Mouse (Mus musculus) embryonic facial prominence, embryonic 11.5 days (tissue): Measurements from ENCODE around the gene Cwc27. TPM values are rescaled to one million over a fixed set of nuclear protein-coding genes. Genes with fewer than 3 reads are reported as not detected.

Source experiments
- ATAC-seq: fragments of 200-750 bp; cut with Nextera tagmentation; replicated peaks from 2 replicates; pipeline ENCODE4 v1.8.0; 2017; ENCODE audit warnings: low read depth; ENCODE audit not compliant: insufficient number of reproducible peaks, low FRiP score, low TSS enrichment
- DNase-seq: peaks from one replicate; pipeline ENCODE4 v3.0.0-alpha.2; 2015; ENCODE audit warnings: low spot score
- H3K27ac ChIP-seq: fragments of 300-500 bp; sonication (generic); replicated peaks from 2 replicates; pipeline ENCODE4 v1.5.1; 2014; ENCODE audit warnings: mild to moderate bottlenecking, low read depth, low read length, control low read depth
- H3K27me3 ChIP-seq: fragments of 300-500 bp; sonication (generic); 2 replicates; pipeline ENCODE4 v1.6.1; 2014; ENCODE audit warnings: mild to moderate bottlenecking, low read length, moderate library complexity, mixed read lengths; ENCODE audit not compliant: control insufficient read depth, insufficient read depth
- H3K36me3 ChIP-seq: fragments of 300-500 bp; sonication (generic); replicated peaks from 2 replicates; pipeline ENCODE4 v1.6.1; 2014; ENCODE audit warnings: low read depth, mild to moderate bottlenecking, low read length, moderate library complexity, mixed read lengths; ENCODE audit not compliant: control insufficient read depth, insufficient read depth
- H3K4me1 ChIP-seq: fragments of 300-500 bp; sonication (generic); 2 replicates; pipeline ENCODE4 v1.6.1; 2014; ENCODE audit warnings: low read length, mixed read lengths; ENCODE audit not compliant: control insufficient read depth, insufficient read depth
- H3K4me2 ChIP-seq: fragments of 300-500 bp; sonication (generic); 2 replicates; pipeline ENCODE4 v1.6.1; 2014; ENCODE audit warnings: low read depth, mild to moderate bottlenecking, control low read depth, low read length, moderate library complexity
- H3K4me3 ChIP-seq: fragments of 300-500 bp; sonication (generic); 2 replicates; pipeline ENCODE4 v1.5.1; 2014; ENCODE audit warnings: low read depth, low read length, control low read depth
- H3K9ac ChIP-seq: fragments of 300-500 bp; sonication (generic); replicated peaks from 2 replicates; pipeline ENCODE4 v1.6.1; 2014; ENCODE audit warnings: mild to moderate bottlenecking, control low read depth, low read length
- H3K9me3 ChIP-seq: fragments of 300-500 bp; sonication (generic); replicated peaks from 2 replicates; pipeline ENCODE4 v1.6.1; 2016; ENCODE audit warnings: mild to moderate bottlenecking, low read length, inconsistent platforms, mixed read lengths; ENCODE audit not compliant: control insufficient read depth
- WGBS: fragments of 180-500 bp; shearing (Covaris S2); extraction: QIAGEN DNeasy Blood & Tissue Kit; methylation state at CpG from one replicate; pipeline ENCODE4 v1.1.7; 2014; 5-methylcytosine and 5-hydroxymethylcytosine counted together
- polyA plus RNA-seq: library from polyadenylated mRNA; unstranded; fragments of >200 nt; fragmentation: Nextera tagmentation; extraction: Ambion mirVana; gene quantifications from 2 replicates; pipeline ENCODE4 v1.2.1, GENCODE M21; 2014

The Cwc27 gene
- polyA plus RNA-seq, 1 experiment from 2014 or later: 34.0 TPM

DNA sequence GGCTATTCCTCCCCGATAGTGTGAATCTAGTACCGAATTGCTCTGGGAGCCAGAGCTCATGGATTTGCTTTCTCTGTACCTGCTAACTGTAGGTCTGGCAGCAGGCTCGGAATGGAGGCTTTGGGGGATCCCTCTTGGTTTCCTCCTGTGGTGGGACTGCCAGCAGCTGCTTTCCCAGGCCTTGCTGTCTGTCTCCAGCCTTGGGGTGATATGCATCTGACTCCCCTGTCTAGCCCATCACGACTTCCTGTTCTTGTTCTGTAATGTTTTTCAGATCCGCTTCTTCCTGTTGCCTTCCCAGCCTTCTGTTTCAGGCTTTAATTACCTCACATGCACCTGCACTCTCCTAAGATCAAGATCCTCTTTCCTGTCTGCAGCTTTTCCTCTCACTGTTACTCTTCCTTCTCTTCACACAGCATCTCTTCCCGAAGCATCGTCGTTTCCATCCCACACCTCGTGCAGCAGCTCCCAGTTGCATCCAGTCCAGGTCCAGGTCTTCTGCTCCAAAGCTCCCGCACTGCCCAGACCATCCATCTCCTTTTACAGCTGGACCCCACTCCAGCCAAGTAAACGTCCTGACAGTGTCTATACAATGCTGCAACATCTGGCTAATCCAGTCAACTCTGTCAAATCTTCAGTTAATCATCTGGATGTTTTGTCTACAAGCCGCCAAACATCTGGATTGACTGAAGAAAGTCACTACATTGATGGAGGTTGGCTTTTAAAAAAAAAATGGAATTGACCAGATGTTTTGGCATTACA is 193.6 kb downstream of the Cwc27 start:
- WGBS: 73% methylated on average over 12 of the region's 12 CpGs
- Histone ChIP-seq H3K27me3 (no peaks in the 10 kb centered on the region), H3K4me2 (no peak overlapping the region), H3K9ac (no peak overlapping the region), H3K36me3 (no peaks in the 10 kb centered on the region), H3K4me3 (no peak overlapping the region), H3K27ac (no peak overlapping the region), H3K4me1 (no peaks in the 10 kb centered on the region), H3K9me3 (no peaks in the 10 kb centered on the region)
- ATAC-seq (0 out of 2 replicates have a peak, but pooled peaks have one; percentile 26), DNase-seq (no peak)

DNA sequence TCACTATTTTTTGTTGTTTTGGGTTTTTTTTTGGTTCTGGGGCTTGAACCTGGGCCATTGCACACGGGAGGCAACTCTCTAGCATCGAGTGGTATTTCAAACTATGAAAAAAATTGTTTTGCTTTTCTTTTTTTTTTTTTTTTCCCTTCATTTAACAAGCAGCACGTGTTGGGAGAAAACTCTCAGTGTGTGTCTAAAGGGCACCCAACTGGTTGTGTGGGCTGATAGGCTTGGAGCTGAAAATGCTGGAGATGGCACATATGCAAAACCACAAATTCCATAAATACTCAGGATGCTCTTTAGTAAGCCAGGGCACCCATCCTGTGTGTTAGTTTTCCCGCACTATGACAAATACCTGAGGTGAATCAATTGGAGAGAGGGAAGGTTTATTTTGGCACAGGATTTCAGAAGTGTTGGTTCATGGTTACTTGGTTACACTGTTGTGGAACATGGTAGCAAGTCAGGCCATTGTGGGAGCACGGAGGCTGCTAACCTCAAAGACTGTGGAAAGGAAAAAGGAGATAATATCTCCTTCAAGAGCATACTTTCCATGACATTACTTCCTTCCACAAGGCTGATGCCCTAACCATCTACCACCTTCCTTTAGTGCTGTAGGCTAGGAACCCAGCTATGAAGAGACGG is 194.7 kb downstream of the Cwc27 start:
- no peak for ATAC-seq
- H3K4me1 ChIP-seq: no peaks in the 10 kb centered on the region
- H3K4me3 ChIP-seq: no peak overlapping the region
- no peaks in the 10 kb centered on the region for H3K27me3 ChIP-seq
- WGBS: 89% methylated on average over 6 of the region's 6 CpGs
- no peak overlapping the region for H3K27ac ChIP-seq
- no peaks in the 10 kb centered on the region for H3K36me3 ChIP-seq
- DNase-seq: no peak
- H3K4me2 ChIP-seq: no peak overlapping the region
- no peaks in the 10 kb centered on the region for H3K9me3 ChIP-seq
- H3K9ac ChIP-seq: no peak overlapping the region

DNA sequence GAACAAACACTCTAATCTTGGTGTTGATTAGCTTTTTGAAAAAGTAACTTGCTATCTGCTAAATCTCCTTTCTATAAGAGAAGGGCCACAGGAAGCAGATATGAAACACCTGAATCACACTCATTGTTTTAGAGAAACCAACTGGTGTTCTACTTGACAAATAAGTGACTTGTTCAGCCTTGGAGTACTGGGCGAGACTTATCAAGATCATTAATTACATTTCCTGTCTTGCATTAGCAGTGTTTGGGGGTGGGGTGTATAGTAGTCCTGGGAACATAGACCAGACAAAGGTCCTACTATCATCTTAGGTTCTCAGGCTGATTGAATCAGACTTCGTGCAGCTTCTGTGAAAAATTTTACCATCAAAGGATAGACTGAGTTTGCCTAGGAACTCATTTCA is 196.5 kb downstream of the Cwc27 start:
- Histone ChIP-seq H3K27me3 (no peaks in the 10 kb centered on the region), H3K9ac (no peak overlapping the region), H3K4me2 (no peak overlapping the region), H3K27ac (no peak overlapping the region), H3K4me1 (no peaks in the 10 kb centered on the region), H3K4me3 (no peak overlapping the region), H3K9me3 (no peaks in the 10 kb centered on the region), H3K36me3 (no peaks in the 10 kb centered on the region)
- 41% methylated on average over 2 of the region's 2 CpGs for WGBS
- no peak for DNase-seq
- no peak for ATAC-seq

DNA sequence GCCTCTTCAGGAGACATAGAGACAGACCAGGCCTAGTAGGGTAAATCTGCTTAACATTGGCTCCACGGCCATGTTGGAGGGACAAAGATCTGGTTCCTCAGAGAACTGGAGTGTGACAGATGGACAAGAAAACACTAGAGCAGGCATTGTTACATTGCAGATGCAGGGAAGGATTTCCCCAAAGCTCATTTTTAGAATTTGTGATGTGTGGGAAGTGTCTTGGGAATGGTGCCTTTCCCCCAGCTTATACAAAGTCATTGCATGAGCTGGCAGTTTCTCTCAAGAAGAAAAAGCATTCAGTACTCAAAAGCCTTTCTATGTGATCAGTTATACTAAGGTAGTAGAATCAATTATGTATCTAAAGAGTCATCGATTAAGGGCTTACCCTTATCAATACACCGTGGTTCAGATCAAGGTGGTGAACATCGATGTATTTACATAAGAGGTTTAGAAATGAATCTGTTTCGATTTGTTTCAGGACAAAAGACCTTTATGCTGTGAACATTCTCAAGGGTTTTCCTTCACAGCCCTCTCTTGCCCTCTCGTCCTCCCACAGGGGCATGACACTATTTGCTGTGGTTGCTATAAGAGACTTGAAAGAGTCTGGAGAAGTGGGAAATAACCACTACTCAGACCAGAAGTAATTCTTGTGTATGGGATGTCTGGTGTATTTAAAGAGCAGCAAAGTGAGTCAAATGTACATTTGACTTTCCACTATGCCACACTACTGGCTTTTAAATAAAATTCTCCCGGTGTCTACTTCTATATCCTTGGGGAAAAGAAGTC is 197.2 kb downstream of the Cwc27 start:
- no peak for ATAC-seq

DNA sequence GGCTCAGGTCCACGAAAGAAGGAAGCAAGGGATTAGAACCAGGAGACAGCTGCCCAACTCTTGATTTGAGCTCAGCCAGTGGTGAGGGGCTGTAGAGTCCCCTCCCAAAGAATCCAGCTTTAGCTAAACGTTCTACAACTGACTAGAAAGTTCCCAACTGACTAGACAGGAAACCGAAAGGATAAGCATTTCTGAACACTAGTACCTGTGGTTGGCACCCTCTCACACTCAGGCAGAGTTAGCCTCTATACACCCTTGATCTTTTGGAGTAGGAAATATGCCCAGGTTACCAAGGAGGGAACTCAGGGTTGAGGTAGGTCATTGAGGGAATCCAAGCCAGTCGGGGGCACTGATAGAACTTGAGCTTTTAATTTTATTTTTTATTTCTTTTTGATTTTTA is 199.7 kb downstream of the Cwc27 start:
- no peaks in the 10 kb centered on the region for H3K4me1 ChIP-seq
- no peak for ATAC-seq
- WGBS: 79% methylated on average over 4 of the region's 4 CpGs
- no peaks in the 10 kb centered on the region for H3K36me3 ChIP-seq
- H3K27ac ChIP-seq: no peak overlapping the region
- no peak overlapping the region for H3K9ac ChIP-seq
- no peak overlapping the region for H3K4me2 ChIP-seq
- no peaks in the 10 kb centered on the region for H3K27me3 ChIP-seq
- H3K4me3 ChIP-seq: no peak overlapping the region
- DNase-seq: no peak
- H3K9me3 ChIP-seq: no peaks in the 10 kb centered on the region

More for the DNA sequence above, 197.2 kb downstream of the Cwc27 start:
- Histone ChIP-seq H3K9ac (no peak overlapping the region), H3K4me2 (no peak overlapping the region), H3K4me1 (no peaks in the 10 kb centered on the region), H3K9me3 (no peaks in the 10 kb centered on the region), H3K27me3 (no peaks in the 10 kb centered on the region), H3K27ac (no peak overlapping the region), H3K36me3 (no peaks in the 10 kb centered on the region), H3K4me3 (no peak overlapping the region)
- DNase-seq: no peak
- 78% methylated on average over 7 of the region's 7 CpGs for WGBS

DNA sequence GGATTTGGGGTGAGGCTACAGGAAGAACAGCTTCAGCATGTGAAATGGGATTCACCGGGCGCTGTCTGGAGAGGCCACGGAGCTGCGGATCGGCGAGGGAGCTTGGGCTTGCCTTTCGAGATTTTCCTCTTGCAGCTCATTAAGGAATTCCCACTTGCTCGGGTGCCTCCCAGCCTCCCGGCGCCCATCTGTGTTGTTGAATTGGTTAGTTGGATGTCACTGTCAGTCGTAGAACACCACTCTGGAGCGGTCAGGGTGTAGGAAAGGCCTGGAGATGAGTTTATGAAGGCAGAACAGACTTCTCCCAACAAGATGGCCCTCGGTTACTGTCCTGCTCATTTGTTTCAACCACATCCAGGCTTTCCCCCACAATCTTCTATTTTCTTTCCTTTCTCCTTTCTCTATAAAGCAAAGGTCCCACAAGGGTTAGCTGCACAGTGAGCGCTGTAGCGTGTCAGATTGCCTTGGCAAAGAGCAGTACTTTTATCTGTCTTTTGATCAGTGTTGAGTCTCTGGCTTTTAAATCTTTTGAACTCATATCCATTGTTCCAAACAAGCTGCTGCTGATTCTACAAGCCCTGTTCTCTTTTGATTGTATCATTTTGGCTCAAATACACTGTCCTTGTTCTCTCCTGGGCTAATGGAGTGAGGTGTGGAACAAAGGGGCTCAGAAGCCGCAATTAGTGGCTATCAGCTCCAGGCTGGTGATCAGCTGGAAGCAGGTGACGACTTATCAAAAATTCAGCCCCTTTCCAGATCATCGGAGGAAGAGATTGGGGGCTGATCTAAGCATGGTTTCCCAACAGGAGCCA is 200.7 kb downstream of the Cwc27 start:
- WGBS: 78% methylated on average over 18 of the region's 18 CpGs
- H3K9ac ChIP-seq: no peak overlapping the region
- H3K27ac ChIP-seq: no peak overlapping the region
- no peak overlapping the region for H3K4me2 ChIP-seq
- H3K4me1 ChIP-seq: no peaks in the 10 kb centered on the region
- no peaks in the 10 kb centered on the region for H3K36me3 ChIP-seq
- ATAC-seq: no peak
- H3K4me3 ChIP-seq: no peak overlapping the region
- DNase-seq: no peak
- H3K9me3 ChIP-seq: no peaks in the 10 kb centered on the region
- no peaks in the 10 kb centered on the region for H3K27me3 ChIP-seq

DNA sequence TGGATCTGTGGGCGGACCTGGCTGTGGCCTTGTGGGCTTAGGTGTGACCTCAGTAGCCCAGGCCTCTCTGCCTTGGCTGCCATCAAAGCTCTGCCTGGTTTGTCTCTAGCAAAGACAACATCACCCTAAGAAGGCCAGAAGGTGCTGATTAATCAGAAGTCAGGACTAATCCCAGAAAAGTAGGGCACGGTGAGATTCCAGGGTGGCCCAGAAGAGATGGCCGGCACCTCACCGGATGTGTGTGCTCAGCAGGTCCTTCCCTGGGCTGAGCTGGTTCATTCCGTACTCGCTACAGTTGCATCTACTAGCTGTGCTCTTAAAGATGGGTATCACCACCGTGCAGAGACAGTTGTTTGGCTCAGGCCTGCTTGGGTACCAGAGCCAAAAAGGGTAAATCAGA is 201.8 kb downstream of the Cwc27 start:
- 90% methylated on average over 7 of the region's 7 CpGs for WGBS
- H3K9me3 ChIP-seq: no peaks in the 10 kb centered on the region

More for the DNA sequence above, 201.8 kb downstream of the Cwc27 start:
- Histone ChIP-seq H3K27me3 (no peaks in the 10 kb centered on the region), H3K9ac (no peak overlapping the region), H3K4me2 (no peak overlapping the region), H3K27ac (no peak overlapping the region), H3K36me3 (no peaks in the 10 kb centered on the region), H3K4me1 (no peaks in the 10 kb centered on the region), H3K4me3 (no peak overlapping the region)
- ATAC-seq: no peak
- no peak for DNase-seq
